In the genomic region with DNA sequence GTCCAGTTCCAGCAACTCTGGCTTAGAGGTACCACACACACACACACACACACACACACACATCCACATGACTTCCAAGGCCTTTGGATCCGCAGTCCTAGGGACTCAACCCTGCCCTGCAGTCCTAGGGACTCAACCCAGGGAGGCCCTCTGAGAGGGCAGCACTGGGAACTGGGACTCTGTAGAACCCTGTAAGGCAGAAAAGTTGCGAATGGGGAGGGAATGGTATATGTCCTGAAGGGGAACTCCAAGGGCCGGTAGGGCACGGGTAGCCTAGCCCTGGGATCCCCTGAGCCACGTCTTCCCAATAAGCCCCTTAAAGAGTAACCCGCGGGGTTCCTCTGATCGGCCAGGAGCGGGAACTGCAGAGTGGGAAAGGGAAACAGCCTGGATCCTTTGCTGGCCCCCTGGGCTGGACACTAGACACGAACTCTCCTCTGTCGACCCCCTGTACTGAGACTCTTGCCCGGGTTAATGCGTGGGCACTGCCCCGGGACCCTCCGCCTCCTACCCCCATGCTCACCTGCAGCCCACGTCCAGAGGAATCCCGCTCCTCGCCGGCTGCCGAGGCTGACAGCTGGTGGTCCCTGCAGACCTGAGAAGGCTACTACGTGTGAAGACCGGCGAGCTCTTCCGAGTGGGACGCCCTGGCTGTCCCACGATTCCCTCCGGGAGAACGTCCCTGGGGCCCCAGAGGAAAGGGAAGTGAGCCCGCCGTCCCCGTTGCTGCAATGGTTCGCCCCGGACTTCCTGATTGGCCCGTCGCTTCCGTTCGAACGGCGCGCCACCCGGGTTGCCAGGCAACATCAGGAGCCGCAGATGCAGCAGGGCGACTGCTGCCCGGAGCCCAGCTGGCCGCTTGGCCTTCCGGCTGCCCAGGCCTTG, we compare ENCODE assay signal across 8 mouse cellular contexts. TPM values are rescaled to one million over a fixed set of nuclear protein-coding genes. Genes with fewer than 3 reads are reported as not detected.
DNase-seq lines count a peak whose midpoint lies in the region; ATAC-seq and TF ChIP-seq lines count a peak whose summit lies in the region.

A gene (minus strand): TSS at position 750 of the 885 bp plus-strand sequence.

- ATAC-seq in hindbrain, embryonic 11.5 days (ENCODE audit: low FRiP score): peak; percentile 91
- peak; percentile 93 for ATAC-seq in lung, embryonic 16.5 days (ENCODE audit: low read depth)

- no peaks in the 10 kb centered on the region for H3K9me3 ChIP-seq in hindbrain, embryonic 11.5 days (ENCODE audit: control insufficient read depth, low read length)
- no peaks in the 10 kb centered on the region for H3K9me3 ChIP-seq in lung, embryonic 16.5 days (ENCODE audit: control insufficient read depth, low read length)

- peak; percentile 97 for DNase-seq in Muller cell, postnatal 12 days (ENCODE audit: inconsistent ontology term)
- DNase-seq in cerebellum, postnatal 10 days: peak; percentile 95 to 97
- peak; percentile 89 to 90 for DNase-seq in frontal cortex, postnatal 10 days (ENCODE audit: low spot score in 2 of 2)
- DNase-seq in hindbrain, embryonic 11.5 days (ENCODE audit: low spot score): peak; percentile 94
- DNase-seq in layer of hippocampus, adult 9-11 months: peak; percentile 94
- peak; percentile 89 for DNase-seq in ovary, adult 18-20 months (ENCODE audit: low spot score)
- peak; percentile 88 for DNase-seq in thymus, adult 2 months

- WGBS in hindbrain, embryonic 11.5 days: under 1% methylated on average over 46 of the region's 46 CpGs
- WGBS in lung, embryonic 16.5 days: under 1% methylated on average over 43 of the region's 46 CpGs
- under 1% methylated on average over 46 of the region's 46 CpGs for WGBS in thymus, adult 2 months

- peaks cover 5% of the 10 kb centered on the region; the same call in 1 of the 2 replicates for H3K4me1 ChIP-seq in hindbrain, embryonic 11.5 days (replicated peaks; ENCODE audit: control insufficient read depth, insufficient read depth, low read length)
- peaks cover 28% of the 10 kb centered on the region for H3K4me1 ChIP-seq in lung, embryonic 16.5 days (replicated peaks; ENCODE audit: control insufficient read depth, insufficient read depth, low read length)
- peaks cover 27% of the 10 kb centered on the region for H3K4me1 ChIP-seq in thymus, adult 2 months (replicated peaks; ENCODE audit: control insufficient read depth, insufficient read depth, low read length)

- H3K36me3 ChIP-seq in hindbrain, embryonic 11.5 days (ENCODE audit: control insufficient read depth, insufficient read depth, low read length): no peaks in the 10 kb centered on the region
- H3K36me3 ChIP-seq in lung, embryonic 16.5 days (ENCODE audit: control insufficient read depth, insufficient read depth, low read length): no peaks in the 10 kb centered on the region
- no peaks in the 10 kb centered on the region for H3K36me3 ChIP-seq in thymus, adult 2 months (ENCODE audit: control insufficient read depth, insufficient read depth, low read length)

- H3K9ac ChIP-seq in hindbrain, embryonic 11.5 days (ENCODE audit: low read depth, low read length): peak within 1 kb of the TSS; percentile 84
- H3K9ac ChIP-seq in lung, embryonic 16.5 days (ENCODE audit: low read length): peak within 1 kb of the TSS; percentile 90

- peak within 1 kb of the TSS; percentile 71 for H3K4me2 ChIP-seq in hindbrain, embryonic 11.5 days (replicated peaks; ENCODE audit: low read depth, low read length)
- peak within 1 kb of the TSS; percentile 80 for H3K4me2 ChIP-seq in lung, embryonic 16.5 days (ENCODE audit: low read depth, low read length)

- H3K27ac ChIP-seq in hindbrain, embryonic 11.5 days (ENCODE audit: low read depth, low read length): peak within 1 kb of the TSS; percentile 70
- peak within 1 kb of the TSS; percentile 85 for H3K27ac ChIP-seq in lung, embryonic 16.5 days (ENCODE audit: low read length)
- H3K27ac ChIP-seq in thymus, adult 2 months (ENCODE audit: control insufficient read depth, insufficient read depth, low read length): no peak within 1 kb of the TSS

- no peaks in the 10 kb centered on the region for H3K27me3 ChIP-seq in hindbrain, embryonic 11.5 days (ENCODE audit: control insufficient read depth, insufficient read depth, low read length)
- H3K27me3 ChIP-seq in lung, embryonic 16.5 days (ENCODE audit: control insufficient read depth, insufficient read depth, low read depth, low read length): no peaks in the 10 kb centered on the region
- no peaks in the 10 kb centered on the region for H3K27me3 ChIP-seq in thymus, adult 2 months (ENCODE audit: control insufficient read depth, insufficient read depth, low read length)

- H3K4me3 ChIP-seq in hindbrain, embryonic 11.5 days (ENCODE audit: low read depth, low read length): peak within 1 kb of the TSS; percentile 92
- H3K4me3 ChIP-seq in lung, embryonic 16.5 days (ENCODE audit: low read length): peak within 1 kb of the TSS; percentile 91
- H3K4me3 ChIP-seq in thymus, adult 2 months (ENCODE audit: control insufficient read depth, insufficient read depth, low read length): peak within 1 kb of the TSS; percentile 95

- 0 out of 2 replicates have a peak, but pooled peaks have one; percentile 25 for TF ChIP-seq CTCF in thymus, adult 2 months (IDR thresholded peaks at IDR 0.05; ENCODE audit: borderline replicate concordance, control insufficient read depth, extremely low read depth, insufficient read depth, low read length, poor library complexity)

- peak; percentile 41; the same call in 1 of the 2 replicates for TF ChIP-seq POLR2A in thymus, adult 2 months (IDR thresholded peaks at IDR 0.05; ENCODE audit: control insufficient read depth, extremely low read depth, insufficient read depth, low read length, poor library complexity)

RNA-seq across cellular contexts. Expression of the gene that starts here (rescaled TPM):
- polyA plus RNA-seq in hindbrain, embryonic 11.5 days (2014; fragmentation: Nextera tagmentation; extraction: Ambion mirVana): 87.1 and 87.5 TPM in 2 replicates
- 33.6 and 34.0 TPM in 2 replicates for polyA plus RNA-seq in lung, embryonic 16.5 days (2015; fragmentation: Nextera tagmentation; extraction: Ambion mirVana)
- 33.0 and 41.3 TPM in 2 replicates for polyA plus RNA-seq in thymus, adult 2 months (2012; rRNA removed)
